Mouse (Mus musculus): ENCODE measurements around the gene Man2b1. TPM values are rescaled to one million over a fixed set of nuclear protein-coding genes. Genes with fewer than 3 reads are reported as not detected.

Gene Man2b1
- polyA plus RNA-seq, 1 experiment from 2014 or later = 39.3 TPM

DNA sequence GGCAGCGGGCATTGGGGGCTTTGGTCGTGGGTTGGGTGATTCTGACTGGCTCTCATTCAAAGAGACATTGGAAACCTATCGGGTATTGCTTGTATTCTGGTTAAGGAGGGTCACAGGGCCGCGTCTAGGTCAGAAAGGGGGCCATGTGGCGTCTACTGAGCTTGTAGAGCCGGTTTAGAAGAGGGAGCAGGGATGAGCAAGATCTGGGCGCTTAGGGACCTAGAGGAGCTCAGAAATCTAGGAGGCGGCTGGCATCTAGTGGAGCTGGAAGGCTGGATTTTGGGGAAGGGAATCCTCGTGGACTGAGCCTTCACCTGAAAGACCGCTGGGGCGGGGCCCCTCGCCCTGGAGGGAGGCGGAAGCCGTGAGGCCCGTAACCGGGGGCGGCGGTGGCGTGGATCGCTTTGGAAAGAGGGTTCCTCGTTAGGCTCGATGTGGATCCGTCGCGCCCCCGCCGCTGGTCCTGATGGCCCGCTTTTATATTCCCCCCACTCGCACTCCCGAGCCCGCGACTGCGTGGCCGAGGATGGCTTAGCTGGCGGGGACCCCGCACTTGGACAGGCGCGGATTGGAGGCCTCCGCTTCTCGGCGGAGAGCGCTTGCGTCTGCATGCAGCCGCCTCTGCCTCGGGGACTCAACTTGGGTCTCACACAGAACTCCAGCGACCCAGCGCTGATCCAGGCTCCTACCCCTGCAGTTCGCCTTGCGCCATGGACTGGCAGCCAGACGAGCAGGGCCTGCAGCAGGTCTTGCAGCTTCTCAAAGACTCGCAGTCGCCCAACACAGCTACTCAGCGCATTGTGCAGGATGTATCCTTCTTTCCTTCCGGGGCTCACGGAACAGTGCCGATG lies 45.2 kb upstream of the Man2b1 start:
- ATAC-seq (replicated peaks; ENCODE audit: extremely low read depth, insufficient read depth, low FRiP score) = no peak

DNA sequence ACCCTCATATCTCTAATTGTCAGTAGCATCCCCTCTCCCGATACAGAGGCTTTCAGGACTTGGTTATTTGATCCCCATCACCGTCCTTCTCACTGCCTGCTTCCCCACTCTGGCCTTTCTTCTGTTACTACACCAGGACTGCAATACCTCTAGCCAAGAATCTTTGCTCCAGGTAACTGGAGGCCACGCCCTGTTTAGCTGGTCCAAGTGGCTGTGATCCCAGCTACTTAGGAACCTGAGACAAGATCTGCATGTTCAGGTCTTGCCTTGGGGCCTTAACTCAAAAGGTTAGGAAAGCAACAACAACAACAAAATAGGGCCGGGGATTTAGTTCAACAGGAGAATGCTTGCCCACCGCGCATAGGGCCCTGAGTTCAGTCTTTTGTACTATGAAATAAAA lies 39.5 kb upstream of the Man2b1 start:
- Histone ChIP-seq H3K36me3 (ENCODE audit: control insufficient read depth, insufficient read depth) (peaks cover 55% of the 10 kb centered on the region), H3K4me1 (ENCODE audit: control insufficient read depth, insufficient read depth, low read length) (peaks cover 4% of the 10 kb centered on the region), H3K27ac (ENCODE audit: low read length) (no peak overlapping the region), H3K9ac (ENCODE audit: low read length) (no peak overlapping the region), H3K4me3 (ENCODE audit: low read length) (no peak overlapping the region), H3K9me3 (replicated peaks; ENCODE audit: control insufficient read depth, low read length) (no peaks in the 10 kb centered on the region), H3K4me2 (ENCODE audit: low read depth, low read length) (no peak overlapping the region), H3K27me3 (ENCODE audit: control insufficient read depth, insufficient read depth, low read length) (no peaks in the 10 kb centered on the region)
- ATAC-seq (replicated peaks; ENCODE audit: extremely low read depth, insufficient read depth, low FRiP score) = no peak
- WGBS = 94% methylated on average over 6 of the region's 6 CpGs

More for the DNA sequence above, 45.2 kb upstream of the Man2b1 start:
- H3K4me1 ChIP-seq (ENCODE audit: control insufficient read depth, insufficient read depth, low read length) = peaks cover 20% of the 10 kb centered on the region
- H3K9me3 ChIP-seq (replicated peaks; ENCODE audit: control insufficient read depth, low read length) = no peaks in the 10 kb centered on the region
- H3K27me3 ChIP-seq (ENCODE audit: control insufficient read depth, insufficient read depth, low read length) = no peaks in the 10 kb centered on the region
- H3K4me2 ChIP-seq (ENCODE audit: low read depth, low read length) = peak overlapping the region; percentile 87
- H3K4me3 ChIP-seq (ENCODE audit: low read length) = peak overlapping the region; percentile 95
- under 1% methylated on average over 57 of the region's 57 CpGs for WGBS
- H3K27ac ChIP-seq (ENCODE audit: low read length) = peak overlapping the region; percentile 98
- H3K36me3 ChIP-seq (ENCODE audit: control insufficient read depth, insufficient read depth) = peaks cover 12% of the 10 kb centered on the region
- peak overlapping the region; percentile 96 for H3K9ac ChIP-seq (ENCODE audit: low read length)

DNA sequence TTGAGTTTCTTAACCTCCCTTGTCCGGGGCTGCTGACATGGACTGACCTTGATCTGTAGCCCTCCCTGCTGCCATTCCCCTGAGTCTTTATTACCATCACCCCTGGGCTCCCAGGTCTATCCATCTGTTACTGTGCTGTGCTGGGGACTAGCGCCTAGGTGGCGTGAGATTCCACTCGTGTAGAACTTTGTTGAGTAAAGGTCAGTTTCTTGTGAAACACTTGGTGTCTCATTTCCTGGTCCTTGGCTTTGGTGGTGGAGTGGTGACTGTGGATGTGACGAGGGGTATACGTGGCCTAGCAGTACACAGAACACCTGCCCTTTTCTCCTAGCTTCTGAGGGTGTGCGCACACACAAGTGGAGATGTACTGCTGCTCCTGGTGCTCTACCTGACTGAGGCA lies 25.7 kb upstream of the Man2b1 start:
- Histone ChIP-seq H3K9me3 (replicated peaks; ENCODE audit: control insufficient read depth, low read length) (no peaks in the 10 kb centered on the region), H3K36me3 (ENCODE audit: control insufficient read depth, insufficient read depth) (peaks cover 36% of the 10 kb centered on the region), H3K9ac (ENCODE audit: low read length) (no peak overlapping the region), H3K27ac (ENCODE audit: low read length) (no peak overlapping the region), H3K4me1 (ENCODE audit: control insufficient read depth, insufficient read depth, low read length) (peaks cover 3% of the 10 kb centered on the region), H3K4me2 (ENCODE audit: low read depth, low read length) (no peak overlapping the region), H3K4me3 (ENCODE audit: low read length) (no peak overlapping the region), H3K27me3 (ENCODE audit: control insufficient read depth, insufficient read depth, low read length) (no peaks in the 10 kb centered on the region)
- ATAC-seq (replicated peaks; ENCODE audit: extremely low read depth, insufficient read depth, low FRiP score) = no peak
- WGBS = 79% methylated on average over 7 of the region's 7 CpGs

DNA sequence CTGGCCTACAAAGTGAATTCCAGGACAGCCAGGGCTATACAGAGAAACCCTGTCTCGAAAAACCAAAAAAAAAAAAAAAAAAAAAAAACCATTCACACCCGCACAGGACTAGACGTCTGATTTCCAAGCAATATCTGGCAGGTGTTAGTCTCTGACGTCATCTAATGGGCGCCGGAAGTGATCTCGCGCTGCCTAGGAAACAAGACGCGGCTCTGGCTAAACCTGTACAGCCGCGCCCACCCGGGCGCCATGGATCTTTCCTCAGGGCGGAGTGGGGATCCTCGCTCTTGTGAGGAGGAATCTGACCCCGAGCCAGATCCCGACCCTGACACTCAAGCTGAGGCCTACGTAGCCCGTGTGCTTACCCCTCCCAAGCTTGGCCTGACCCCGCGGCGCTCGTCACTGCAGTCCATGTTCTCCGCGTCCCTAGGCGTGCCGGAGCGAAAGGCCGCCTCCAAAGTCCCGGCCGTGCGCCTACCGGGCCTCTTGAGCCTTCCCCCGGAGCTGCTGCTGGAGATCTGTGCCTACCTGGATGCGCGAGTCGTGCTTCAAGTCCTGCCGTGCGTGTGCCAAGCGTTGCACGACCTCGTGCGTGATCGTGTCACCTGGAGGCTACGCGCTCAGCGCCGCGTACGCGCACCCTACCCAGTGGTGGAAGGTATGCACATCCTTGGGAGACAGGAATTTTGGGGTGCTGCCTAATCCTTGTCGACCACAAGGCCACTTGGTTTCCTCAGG lies 23.0 kb upstream of the Man2b1 start, which contains the start of gene Fbxw9:
Gene Fbxw9 (plus strand): TSS at position 177 of the 738 bp plus-strand sequence.
- under 1% methylated on average over 52 of the region's 53 CpGs for WGBS
- H3K9me3 ChIP-seq (replicated peaks; ENCODE audit: control insufficient read depth, low read length) = no peaks in the 10 kb centered on the region
- H3K4me2 ChIP-seq (ENCODE audit: low read depth, low read length) = peak within 1 kb of the TSS; percentile 84
- H3K36me3 ChIP-seq (ENCODE audit: control insufficient read depth, insufficient read depth) = peaks cover 13% of the 10 kb centered on the region
- peak within 1 kb of the TSS; percentile 67 for H3K4me3 ChIP-seq (ENCODE audit: low read length)
- ATAC-seq (replicated peaks; ENCODE audit: extremely low read depth, insufficient read depth, low FRiP score) = peak; percentile 90
- peak within 1 kb of the TSS; percentile 72 for H3K9ac ChIP-seq (ENCODE audit: low read length)
- no peaks in the 10 kb centered on the region for H3K27me3 ChIP-seq (ENCODE audit: control insufficient read depth, insufficient read depth, low read length)
- no peak within 1 kb of the TSS for H3K27ac ChIP-seq (ENCODE audit: low read length)
- H3K4me1 ChIP-seq (ENCODE audit: control insufficient read depth, insufficient read depth, low read length) = peaks cover 3% of the 10 kb centered on the region

DNA sequence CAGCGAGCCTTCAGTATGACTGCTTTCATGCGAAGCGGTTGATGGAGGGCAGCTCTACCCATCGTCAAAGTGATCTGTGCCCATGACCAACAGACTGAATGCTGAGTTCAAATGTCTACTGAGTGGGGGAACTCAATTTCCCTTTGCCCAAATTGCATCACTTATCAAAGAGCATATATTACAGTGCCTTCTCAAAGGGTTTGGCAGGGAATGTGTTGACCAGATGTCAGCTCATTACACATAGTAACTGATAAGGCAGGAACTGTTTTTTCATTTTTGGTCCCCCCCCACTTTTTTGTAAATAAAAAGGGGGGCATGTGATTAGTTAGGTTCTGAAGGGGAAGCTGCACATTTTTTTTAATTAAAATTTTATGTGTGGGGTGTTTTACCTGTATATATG lies 20.5 kb upstream of the Man2b1 start:
- peaks cover 3% of the 10 kb centered on the region for H3K36me3 ChIP-seq (ENCODE audit: control insufficient read depth, insufficient read depth)
- H3K9ac ChIP-seq (ENCODE audit: low read length) = no peak overlapping the region
- H3K9me3 ChIP-seq (replicated peaks; ENCODE audit: control insufficient read depth, low read length) = no peaks in the 10 kb centered on the region
- no peaks in the 10 kb centered on the region for H3K27me3 ChIP-seq (ENCODE audit: control insufficient read depth, insufficient read depth, low read length)
- no peak overlapping the region for H3K27ac ChIP-seq (ENCODE audit: low read length)
- H3K4me2 ChIP-seq (ENCODE audit: low read depth, low read length) = no peak overlapping the region
- WGBS = 94% methylated on average over 4 of the region's 4 CpGs
- no peak overlapping the region for H3K4me3 ChIP-seq (ENCODE audit: low read length)
- H3K4me1 ChIP-seq (ENCODE audit: control insufficient read depth, insufficient read depth, low read length) = peaks cover 3% of the 10 kb centered on the region
- ATAC-seq (replicated peaks; ENCODE audit: extremely low read depth, insufficient read depth, low FRiP score) = no peak

DNA sequence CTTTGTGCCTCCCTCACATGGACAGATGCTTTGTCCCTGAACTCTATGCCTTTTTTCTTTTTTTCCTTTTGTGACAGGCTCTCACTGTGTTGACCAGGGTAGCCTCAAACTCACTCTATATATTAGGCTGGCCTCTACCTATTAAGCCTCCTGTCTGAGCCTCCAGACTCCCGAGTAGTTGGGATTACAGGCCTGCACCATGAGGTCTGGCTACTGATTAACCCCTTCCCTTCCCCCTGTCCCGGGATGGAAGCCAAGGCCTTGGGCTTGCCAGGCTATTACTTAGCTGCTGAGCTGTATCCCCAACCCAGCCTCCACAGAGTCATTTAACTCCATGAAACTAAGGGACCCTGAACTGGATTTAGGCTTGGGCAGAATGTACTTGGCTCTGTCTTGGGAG lies 17.9 kb upstream of the Man2b1 start:
- no peak overlapping the region for H3K27ac ChIP-seq (ENCODE audit: low read length)
- peaks cover 3% of the 10 kb centered on the region for H3K36me3 ChIP-seq (ENCODE audit: control insufficient read depth, insufficient read depth)
- H3K4me1 ChIP-seq (ENCODE audit: control insufficient read depth, insufficient read depth, low read length) = peaks cover 3% of the 10 kb centered on the region
- WGBS = 33% methylated on average over 2 of the region's 2 CpGs
- H3K9ac ChIP-seq (ENCODE audit: low read length) = no peak overlapping the region
- H3K27me3 ChIP-seq (ENCODE audit: control insufficient read depth, insufficient read depth, low read length) = no peaks in the 10 kb centered on the region
- no peaks in the 10 kb centered on the region for H3K9me3 ChIP-seq (replicated peaks; ENCODE audit: control insufficient read depth, low read length)
- H3K4me2 ChIP-seq (ENCODE audit: low read depth, low read length) = no peak overlapping the region
- H3K4me3 ChIP-seq (ENCODE audit: low read length) = no peak overlapping the region
- ATAC-seq (replicated peaks; ENCODE audit: extremely low read depth, insufficient read depth, low FRiP score) = no peak

DNA sequence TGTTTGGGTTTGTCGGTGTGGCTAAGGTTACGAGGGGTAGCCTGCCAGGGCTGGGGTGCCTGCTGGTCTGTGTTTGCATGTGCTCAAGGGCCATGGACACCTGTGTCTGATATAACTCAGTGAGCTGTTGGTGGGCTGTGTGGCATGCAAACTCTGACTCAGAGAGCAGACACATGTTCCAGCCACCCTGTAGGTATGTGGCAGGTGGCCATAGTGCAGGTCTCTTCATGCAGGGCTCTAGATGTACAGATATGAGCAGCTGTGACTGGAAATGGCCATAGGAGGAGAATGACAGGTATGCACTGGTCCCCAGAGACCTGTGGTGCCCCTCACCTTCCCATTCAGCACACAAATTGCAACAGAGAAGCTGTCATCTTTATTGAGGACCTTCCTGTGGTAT lies 15.9 kb upstream of the Man2b1 start:
- WGBS = 93% methylated on average over 2 of the region's 2 CpGs

DNA sequence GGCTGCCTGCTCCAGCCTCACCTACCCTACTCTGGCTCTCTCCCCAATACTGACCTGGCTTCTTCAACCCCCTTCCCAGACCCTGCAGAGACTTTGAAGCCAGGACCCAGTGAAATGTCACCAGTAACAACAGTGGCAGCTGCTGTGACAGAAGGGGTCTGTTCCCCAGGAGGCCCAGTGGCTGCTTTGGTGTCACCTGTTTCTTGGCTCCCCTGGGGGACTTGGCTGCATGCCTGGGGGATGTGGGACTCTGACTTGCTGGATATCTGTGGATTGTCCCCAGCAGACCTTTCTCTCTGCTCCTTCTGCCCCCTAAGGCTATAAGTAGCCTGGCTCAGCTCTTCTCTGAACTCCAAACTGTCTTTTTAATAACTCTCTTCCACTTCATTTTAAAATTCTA lies 15.1 kb upstream of the Man2b1 start, which contains the start of gene Gm5741:
Gene Gm5741 (minus strand): TSS at position 1 of the 400 bp plus-strand sequence.
- Histone ChIP-seq H3K4me1 (ENCODE audit: control insufficient read depth, insufficient read depth, low read length) (peaks cover 9% of the 10 kb centered on the region), H3K4me3 (ENCODE audit: low read length) (no peak within 1 kb of the TSS), H3K36me3 (ENCODE audit: control insufficient read depth, insufficient read depth) (no peaks in the 10 kb centered on the region), H3K4me2 (ENCODE audit: low read depth, low read length) (no peak within 1 kb of the TSS), H3K27ac (ENCODE audit: low read length) (no peak within 1 kb of the TSS), H3K27me3 (ENCODE audit: control insufficient read depth, insufficient read depth, low read length) (no peaks in the 10 kb centered on the region), H3K9me3 (replicated peaks; ENCODE audit: control insufficient read depth, low read length) (no peaks in the 10 kb centered on the region), H3K9ac (ENCODE audit: low read length) (no peak within 1 kb of the TSS)
- no peak for ATAC-seq (replicated peaks; ENCODE audit: extremely low read depth, insufficient read depth, low FRiP score)

More for the DNA sequence above, 15.9 kb upstream of the Man2b1 start:
- Histone ChIP-seq H3K27me3 (ENCODE audit: control insufficient read depth, insufficient read depth, low read length) (no peaks in the 10 kb centered on the region), H3K27ac (ENCODE audit: low read length) (no peak overlapping the region), H3K36me3 (ENCODE audit: control insufficient read depth, insufficient read depth) (peaks cover 3% of the 10 kb centered on the region), H3K4me2 (ENCODE audit: low read depth, low read length) (no peak overlapping the region), H3K4me1 (ENCODE audit: control insufficient read depth, insufficient read depth, low read length) (0 out of 2 replicates have a peak, but pooled peaks cover 3% of the 10 kb centered on the region), H3K9me3 (replicated peaks; ENCODE audit: control insufficient read depth, low read length) (no peaks in the 10 kb centered on the region), H3K9ac (ENCODE audit: low read length) (no peak overlapping the region), H3K4me3 (ENCODE audit: low read length) (no peak overlapping the region)
- no peak for ATAC-seq (replicated peaks; ENCODE audit: extremely low read depth, insufficient read depth, low FRiP score)

DNA sequence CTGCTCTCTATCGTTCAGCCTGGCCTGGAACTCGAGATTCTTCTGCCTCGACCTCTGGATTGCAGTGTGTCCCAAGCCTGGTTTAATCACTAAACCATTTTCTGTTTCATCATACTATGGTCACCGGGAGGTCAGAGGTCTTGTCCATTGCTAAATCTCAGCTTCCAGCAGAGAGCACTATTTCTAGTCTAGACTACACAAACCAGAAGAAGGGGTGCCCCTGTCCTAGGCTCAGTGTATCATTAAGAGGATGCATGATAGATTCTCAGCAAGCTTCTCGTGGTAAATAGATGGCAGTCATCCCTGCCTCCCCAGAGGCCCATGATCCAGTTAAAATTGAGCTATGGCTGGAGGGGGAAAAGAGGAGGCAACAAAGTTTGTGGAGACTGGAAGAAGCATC lies 12.0 kb upstream of the Man2b1 start:
- Histone ChIP-seq H3K36me3 (ENCODE audit: control insufficient read depth, insufficient read depth) (peaks cover 19% of the 10 kb centered on the region), H3K4me2 (ENCODE audit: low read depth, low read length) (peak overlapping the region; percentile 87), H3K27me3 (ENCODE audit: control insufficient read depth, insufficient read depth, low read length) (no peaks in the 10 kb centered on the region), H3K27ac (ENCODE audit: low read length) (peak overlapping the region; percentile 98), H3K4me3 (ENCODE audit: low read length) (peak overlapping the region; percentile 95), H3K9me3 (replicated peaks; ENCODE audit: control insufficient read depth, low read length) (no peaks in the 10 kb centered on the region), H3K9ac (ENCODE audit: low read length) (peak overlapping the region; percentile 96), H3K4me1 (ENCODE audit: control insufficient read depth, insufficient read depth, low read length) (peaks cover 9% of the 10 kb centered on the region)
- 83% methylated on average over 5 of the region's 5 CpGs for WGBS
- no peak for ATAC-seq (replicated peaks; ENCODE audit: extremely low read depth, insufficient read depth, low FRiP score)

All from heart, embryonic 16.5 days (tissue).